Mouse (Mus musculus): ENCODE measurements around the gene a. TPM values are rescaled to one million over a fixed set of nuclear protein-coding genes. Genes with fewer than 3 reads are reported as not detected.
"Not testable (repeated sequence)": the region's sequence is repeated elsewhere in the genome, so short reads cannot be mapped to it uniquely, and the experiment has no call there.

The a gene
- polyA plus RNA-seq, 1 experiment from 2014 or later = not detected

GRCm38 (mm10) chr2:154971919-154972692, 180.9 kb downstream of the a start:
- TF ChIP-seq CTCF (IDR thresholded peaks at IDR 0.05) = no peak
- no peak for ATAC-seq
- in situ Hi-C loops (cut with MboI; ENCODE audit: low pct_unique_long_range_greater_than_20kb) = loop anchor here (5.0 to 10.0 kb wide), 2 partner anchors 55 to 63 kb away; no protein-coding TSS in a partner anchor
- no peaks in the 10 kb centered on the region for H3K27me3 ChIP-seq
- ChIA-PET CTCF (no interaction called here), POLR2A (no interaction called here)
- no peak for DNase-seq (ENCODE audit: low read depth, low spot score)

GRCm38 (mm10) chr2:154972981-154973380, 181.8 kb downstream of the a start:
- in situ Hi-C loops (cut with MboI; ENCODE audit: low pct_unique_long_range_greater_than_20kb) = loop anchor here (5.0 to 10.0 kb wide), 2 partner anchors 56 to 62 kb away; no protein-coding TSS in a partner anchor
- no peak for TF ChIP-seq CTCF (IDR thresholded peaks at IDR 0.05)
- POLR2A ChIA-PET = interaction anchor here (0.5 kb wide), 1 partner anchor 207 kb away, joined by 3 read pairs; no protein-coding TSS in a partner anchor

GRCm38 (mm10) chr2:154986609-154987008, 195.4 kb downstream of the a start:
- POLR2A ChIA-PET = no interaction called here
- in situ Hi-C loops (cut with MboI; ENCODE audit: low pct_unique_long_range_greater_than_20kb) = no loop called here
- H3K27me3 ChIP-seq = peaks cover 25% of the 10 kb centered on the region
- CTCF ChIA-PET = interaction anchor here (1.0 kb wide), 1 partner anchor 82 kb away, joined by 3 read pairs; no protein-coding TSS in a partner anchor
- TF ChIP-seq CTCF (IDR thresholded peaks at IDR 0.05) = peak; percentile 51
- ATAC-seq = no peak
- DNase-seq (ENCODE audit: low read depth, low spot score) = no peak

More at GRCm38 (mm10) chr2:154972981-154973380, 181.8 kb downstream of the a start:
- peaks cover 9% of the 10 kb centered on the region for H3K27me3 ChIP-seq
- CTCF ChIA-PET = no interaction called here
- ATAC-seq = no peak
- DNase-seq (ENCODE audit: low read depth, low spot score) = no peak

- DNase-seq (ENCODE audit: low read depth, low spot score) (no peak), ATAC-seq (no peak)
- in situ Hi-C loops (cut with MboI; ENCODE audit: low pct_unique_long_range_greater_than_20kb) = no loop called here
- H3K27me3 ChIP-seq = peaks cover 8% of the 10 kb centered on the region
- ChIA-PET POLR2A (no interaction called here), CTCF (no interaction called here)
- no peak for TF ChIP-seq CTCF (IDR thresholded peaks at IDR 0.05)
These were observed 200.2 kb downstream of the a start for GRCm38 (mm10) chr2:154991411-154991810.

GRCm38 (mm10) chr2:154992083-154992482, 200.9 kb downstream of the a start:
- CTCF ChIA-PET = no interaction called here
- in situ Hi-C loops (cut with MboI; ENCODE audit: low pct_unique_long_range_greater_than_20kb) = no loop called here
- TF ChIP-seq CTCF (IDR thresholded peaks at IDR 0.05) = no peak
- peaks cover 8% of the 10 kb centered on the region for H3K27me3 ChIP-seq
- ATAC-seq (no peak), DNase-seq (ENCODE audit: low read depth, low spot score) (no peak)
- POLR2A ChIA-PET = no interaction called here

GRCm38 (mm10) chr2:155005491-155005890, 214.3 kb downstream of the a start:
- DNase-seq (ENCODE audit: low read depth, low spot score) (no peak), ATAC-seq (no peak)
- in situ Hi-C loops (cut with MboI; ENCODE audit: low pct_unique_long_range_greater_than_20kb) = no loop called here
- ChIA-PET CTCF (no interaction called here), POLR2A (interaction anchor here (0.8 kb wide), 1 partner anchor 9 kb away, joined by 3 read pairs; no protein-coding TSS in a partner anchor)
- H3K27me3 ChIP-seq = peaks cover 10% of the 10 kb centered on the region
- no peak for TF ChIP-seq CTCF (IDR thresholded peaks at IDR 0.05)

- in situ Hi-C loops (cut with MboI; ENCODE audit: low pct_unique_long_range_greater_than_20kb) = no loop called here
- TF ChIP-seq CTCF (IDR thresholded peaks at IDR 0.05) = no peak
- no peak for DNase-seq (ENCODE audit: low read depth, low spot score)
These were observed 220.0 kb downstream of the a start for GRCm38 (mm10) chr2:155011086-155011656.

GRCm38 (mm10) chr2:155012991-155013390, 221.8 kb downstream of the a start:
- CTCF ChIA-PET = no interaction called here
- peaks cover 8% of the 10 kb centered on the region for H3K27me3 ChIP-seq
- TF ChIP-seq CTCF (IDR thresholded peaks at IDR 0.05) = no peak
- POLR2A ChIA-PET = no interaction called here
- ATAC-seq (no peak), DNase-seq (ENCODE audit: low read depth, low spot score) (no peak)
- in situ Hi-C loops (cut with MboI; ENCODE audit: low pct_unique_long_range_greater_than_20kb) = no loop called here

More at GRCm38 (mm10) chr2:155011086-155011656, 220.0 kb downstream of the a start:
- POLR2A ChIA-PET = no interaction called here
- no peak for ATAC-seq
- CTCF ChIA-PET = no interaction called here
- H3K27me3 ChIP-seq = peaks cover 11% of the 10 kb centered on the region

- DNase-seq (ENCODE audit: low read depth, low spot score); POLR2A ChIA-PET; in situ Hi-C loops (cut with MboI; ENCODE audit: low pct_unique_long_range_greater_than_20kb); CTCF ChIA-PET; ATAC-seq: not testable (repeated sequence)
- peaks cover 16% of the 10 kb centered on the region for H3K27me3 ChIP-seq
These were observed 225.5 kb downstream of the a start for GRCm38 (mm10) chr2:155016751-155017150.

- DNase-seq (ENCODE audit: low read depth, low spot score); CTCF ChIA-PET; POLR2A ChIA-PET; in situ Hi-C loops (cut with MboI; ENCODE audit: low pct_unique_long_range_greater_than_20kb); ATAC-seq: not testable (repeated sequence)
- peaks cover 16% of the 10 kb centered on the region for H3K27me3 ChIP-seq
These were observed 227.1 kb downstream of the a start, which contains the start of gene Gm14226 for GRCm38 (mm10) chr2:155018251-155018755. Gene Gm14226, plus strand, starts transcription at chr2:155018266.

Measured in Patski (cell line).